Mouse (Mus musculus) left cerebral cortex, postnatal 10 days (tissue): ENCODE results near the gene Prmt1. TPM values are rescaled to one million over a fixed set of nuclear protein-coding genes. Genes with fewer than 3 reads are reported as not detected.

ENCODE experiments used
- DNase-seq, 2 experiments: peaks; one replicate each; pipeline ENCODE4 v3.0.0; 2021 to 2022; ENCODE audit warnings: low spot score in 2 of 2, mixed read lengths in 1 of 2; ENCODE audit errors: extremely low spot score in 1 of 2
- intact Hi-C: fragments of 180-260 bp; cut with DNase I; formaldehyde crosslinking; loops from one replicate; pipeline ENCODE4 v1.15.1; 2025
- total RNA-seq, 2 experiments: library from RNA; stranded (reverse); gene quantifications; 2 replicates each; pipeline ENCODE4 v1.2.3; 2021

Prmt1 gene
- total RNA-seq, 2 experiments from 2014 or later: 253 to 257 TPM

- DNase-seq: no peak
- intact Hi-C loops: loop anchor here (5.0 kb wide), 1 partner anchor 37 kb away; the partner anchor contains the start of gene Prr12
Measured at GRCm38 (mm10) chr7:45015344-45015956, 29.1 kb upstream of the Prmt1 start.

GRCm38 (mm10) chr7:45014096-45014451 lies 27.7 kb upstream of the Prmt1 start:
- intact Hi-C loops: no loop called here
- no peak for DNase-seq

- intact Hi-C loops: no loop called here
- DNase-seq: no peak
Measured at GRCm38 (mm10) chr7:45013366-45014095, 27.2 kb upstream of the Prmt1 start.

GRCm38 (mm10) chr7:45012824-45013223 lies 26.5 kb upstream of the Prmt1 start:
- intact Hi-C loops: no loop called here
- DNase-seq: no peak

- intact Hi-C loops: no loop called here
- no peak for DNase-seq
Measured at GRCm38 (mm10) chr7:45012011-45012410, 25.6 kb upstream of the Prmt1 start.

- DNase-seq: no peak
- intact Hi-C loops: no loop called here
Measured at GRCm38 (mm10) chr7:45008411-45008810, 22.0 kb upstream of the Prmt1 start.

- DNase-seq: no peak
- intact Hi-C loops: no loop called here
Measured at GRCm38 (mm10) chr7:45007846-45008245, 21.5 kb upstream of the Prmt1 start.

- DNase-seq: peak in 1 of 2 experiments; percentile 31
- intact Hi-C loops: no loop called here
Measured at GRCm38 (mm10) chr7:45007141-45007540, 20.8 kb upstream of the Prmt1 start.

GRCm38 (mm10) chr7:45006503-45006902 lies 20.1 kb upstream of the Prmt1 start:
- intact Hi-C loops: no loop called here
- DNase-seq: peak in 1 of 2 experiments; percentile 27

GRCm38 (mm10) chr7:45005321-45005992 lies 19.1 kb upstream of the Prmt1 start:
- DNase-seq: no peak
- intact Hi-C loops: no loop called here

- no peak for DNase-seq
- intact Hi-C loops: no loop called here
Measured at GRCm38 (mm10) chr7:45004546-45004945, 18.2 kb upstream of the Prmt1 start.

GRCm38 (mm10) chr7:45002440-45002839 lies 16.1 kb upstream of the Prmt1 start:
- no peak for DNase-seq
- intact Hi-C loops: no loop called here

- peak in 1 of 2 experiments; percentile 45 for DNase-seq
- intact Hi-C loops: no loop called here
Measured at GRCm38 (mm10) chr7:45000539-45001114, 14.3 kb upstream of the Prmt1 start.

GRCm38 (mm10) chr7:44999753-45000152 lies 13.4 kb upstream of the Prmt1 start:
- peak in 1 of 2 experiments; percentile 56 for DNase-seq
- intact Hi-C loops: no loop called here

GRCm38 (mm10) chr7:44998501-44998955 lies 12.2 kb upstream of the Prmt1 start, which contains the start of gene Bcl2l12:
Bcl2l12 (minus strand) TSS chr7:44998712.
- peak in 1 of 2 experiments; percentile 78 for DNase-seq
- intact Hi-C loops: no loop called here

GRCm38 (mm10) chr7:44997940-44998428 lies 11.6 kb upstream of the Prmt1 start:
- intact Hi-C loops: no loop called here
- DNase-seq: no peak

- DNase-seq: peak; percentile 96 to 98
- intact Hi-C loops: no loop called here
Measured at GRCm38 (mm10) chr7:44997231-44997939, 11.0 kb upstream of the Prmt1 start, which contains the start of gene Irf3. Irf3 (plus strand) TSS chr7:44997648.

GRCm38 (mm10) chr7:44996672-44997071 lies 10.3 kb upstream of the Prmt1 start:
- intact Hi-C loops: no loop called here

More at GRCm38 (mm10) chr7:44996672-44997071, 10.3 kb upstream of the Prmt1 start:
- DNase-seq: no peak
